Mouse (Mus musculus) CD8-positive naive resting alpha-beta T cell, adult 2 months (primary cell): ENCODE results near the gene Gm9803.
"Not testable (repeated sequence)": the region's sequence is repeated elsewhere in the genome, so short reads cannot be mapped to it uniquely, and the experiment has no call there.

ENCODE experiments used
- DNase-seq, 2 experiments: peaks; one replicate each; pipeline ENCODE4 v3.0.0; 2022; ENCODE audit warnings: low read depth in 2 of 2, low spot score in 2 of 2

The Gm9803 gene

GRCm38 (mm10) chr10:43523931-43524330 is at the start of gene Gm9803:
Gm9803 (plus strand) TSS chr10:43524084.
- not testable (repeated sequence) for DNase-seq

DNA sequence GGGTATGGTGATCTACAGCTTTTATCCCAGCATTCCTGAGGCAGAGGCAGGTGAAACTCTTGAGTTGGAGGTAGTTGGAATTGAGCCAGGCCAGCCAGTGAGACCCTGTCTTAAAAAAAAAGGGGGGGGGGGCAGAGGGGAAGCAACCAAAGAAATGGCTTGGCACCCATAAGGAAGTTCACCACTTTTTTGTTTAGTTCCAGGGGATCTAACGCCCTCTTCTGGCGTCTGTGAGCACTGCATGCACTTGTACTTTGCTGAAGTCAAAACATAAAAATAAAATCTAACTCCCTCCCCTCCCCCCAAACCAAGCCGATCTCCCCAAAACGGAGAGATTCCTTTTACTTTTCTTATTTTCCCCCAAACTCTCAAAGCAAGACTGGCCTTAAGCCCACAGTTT is 48.5 kb upstream of the Gm9803 start:
- peak in 1 of 2 experiments; percentile 49 for DNase-seq

DNA sequence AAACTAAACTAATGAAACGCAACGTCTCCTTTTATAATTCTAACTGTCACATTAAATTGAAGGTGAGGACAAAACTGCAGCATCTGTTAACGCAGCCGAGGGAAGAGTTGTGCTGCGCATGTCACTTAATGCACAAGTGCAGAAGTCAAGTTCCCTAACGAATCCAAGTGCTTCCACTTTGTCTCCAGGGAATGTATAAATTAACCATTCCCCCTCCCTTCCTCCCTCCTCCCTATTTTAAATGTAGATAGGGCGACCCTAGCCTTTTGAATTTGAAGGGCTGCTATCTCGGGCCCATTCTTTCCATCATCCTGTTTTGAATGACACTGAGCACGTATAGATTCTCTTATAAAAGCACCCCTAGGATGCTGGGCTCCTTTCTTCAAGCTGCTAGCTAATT is 46.4 kb upstream of the Gm9803 start:
- DNase-seq: no peak

DNA sequence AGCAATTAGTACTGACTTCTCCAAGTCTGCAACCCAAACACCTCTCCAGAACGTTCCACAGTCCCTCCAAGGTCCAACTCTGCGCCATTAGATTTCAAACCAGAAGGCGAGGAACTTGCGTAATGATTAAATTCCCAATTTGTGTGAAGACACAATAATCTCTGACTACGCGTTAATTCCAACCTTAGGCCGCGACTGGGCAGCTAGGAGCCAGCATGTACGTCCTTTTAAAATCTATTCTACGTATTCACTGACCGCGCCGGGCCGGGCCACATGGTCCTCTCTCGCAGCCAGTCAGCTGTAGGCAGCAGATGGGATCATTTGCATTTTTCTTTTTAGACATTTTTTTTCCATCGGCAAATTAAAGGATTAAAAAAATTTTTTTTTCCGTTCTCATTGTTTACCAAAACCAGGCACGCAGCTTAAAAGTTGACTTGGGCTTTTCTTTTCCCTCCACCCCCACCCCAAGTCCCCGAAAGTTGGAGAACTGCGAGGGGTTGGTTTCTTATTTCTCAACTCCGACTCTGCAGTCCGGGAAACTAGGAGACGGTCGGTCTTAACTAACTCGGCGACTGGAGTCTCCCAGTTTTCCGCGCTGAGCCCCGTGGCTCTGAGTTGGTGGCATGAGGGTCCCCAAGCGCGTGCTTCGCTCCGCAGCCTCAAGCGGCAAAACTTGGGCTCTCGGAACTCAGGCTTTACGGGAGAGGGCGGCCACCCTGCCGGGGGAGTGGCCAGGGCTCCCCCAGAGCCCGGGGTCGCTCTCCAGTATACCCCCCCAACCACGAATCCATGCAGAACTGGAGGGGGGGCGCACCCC is 45.8 kb upstream of the Gm9803 start:
- DNase-seq: peak in 1 of 2 experiments; percentile 39

DNA sequence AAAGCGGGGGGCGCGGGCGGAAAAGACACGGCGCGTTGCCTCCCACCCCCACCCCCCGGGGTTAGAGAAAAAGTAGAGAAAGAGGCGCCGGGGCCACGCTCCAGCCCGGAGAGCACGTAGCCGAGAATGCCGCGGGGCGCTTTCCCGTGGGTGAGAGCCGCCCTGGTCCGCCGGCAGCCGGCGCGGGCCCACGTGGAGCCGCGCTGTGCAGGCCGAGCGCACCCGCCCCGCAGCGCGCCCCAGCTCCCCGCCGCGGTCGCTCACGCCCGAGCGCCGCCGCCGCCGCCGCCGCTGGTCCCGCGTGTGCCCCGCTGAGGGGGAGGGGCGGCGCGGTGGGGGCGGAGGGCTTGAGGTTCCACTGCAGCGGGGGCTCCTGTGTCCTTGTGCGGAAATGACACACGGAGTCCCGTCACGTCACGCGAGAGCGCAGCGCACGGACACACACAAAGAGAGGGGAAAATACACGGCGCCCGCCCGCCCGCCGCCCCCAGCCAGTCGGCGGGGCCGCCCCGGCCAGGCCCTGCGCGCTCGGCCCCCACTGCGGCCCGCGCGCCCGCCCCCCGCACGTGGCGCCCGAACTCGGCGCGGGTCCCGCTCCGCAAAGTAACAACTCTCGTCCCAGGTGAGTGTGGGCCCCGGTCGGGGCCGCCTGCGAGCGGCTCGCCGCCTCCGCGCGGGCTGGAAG is 45.0 kb upstream of the Gm9803 start, which contains the start of gene Bend3:
Gene Bend3, plus strand, starts transcription at position 81 of the 685 bp plus-strand sequence.
- peak; percentile 37 to 51 for DNase-seq

DNA sequence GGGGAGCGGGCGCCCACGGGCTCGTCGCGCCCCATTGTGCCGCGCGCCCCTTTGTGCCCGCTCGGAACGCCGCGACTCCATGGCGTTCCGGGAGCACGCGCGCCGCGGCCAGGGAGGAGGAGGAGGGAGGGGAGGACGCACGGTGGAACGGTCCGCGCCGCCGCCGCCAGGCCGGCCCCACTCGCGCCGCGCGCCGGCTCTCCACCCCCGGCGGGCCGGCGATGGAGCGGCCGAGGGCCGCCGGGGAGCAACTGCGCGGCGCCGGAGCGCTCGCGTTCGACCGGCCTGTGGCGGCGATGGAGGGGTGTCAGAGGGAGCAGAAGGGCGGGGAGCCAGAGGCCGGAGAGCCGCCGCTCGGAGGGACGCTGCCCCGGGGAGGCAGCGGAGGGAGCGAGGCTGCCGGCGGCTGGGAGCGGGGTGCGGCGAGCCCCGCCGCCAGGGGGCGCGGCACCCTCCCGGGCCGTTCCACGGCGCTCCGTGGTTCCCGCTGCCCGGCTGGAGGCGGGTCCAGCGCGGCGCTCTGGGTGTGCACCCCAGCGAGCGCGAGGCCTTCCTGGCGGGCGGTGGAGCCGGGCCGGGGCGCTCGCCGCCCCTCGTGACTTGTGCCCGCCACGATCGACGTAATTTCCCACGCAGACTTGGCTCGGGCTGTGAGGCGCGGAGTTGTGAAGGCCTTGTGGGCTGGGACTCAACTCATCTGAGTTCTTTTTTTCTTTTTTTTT is 44.3 kb upstream of the Gm9803 start:
- DNase-seq: peak; percentile 79 to 85

DNA sequence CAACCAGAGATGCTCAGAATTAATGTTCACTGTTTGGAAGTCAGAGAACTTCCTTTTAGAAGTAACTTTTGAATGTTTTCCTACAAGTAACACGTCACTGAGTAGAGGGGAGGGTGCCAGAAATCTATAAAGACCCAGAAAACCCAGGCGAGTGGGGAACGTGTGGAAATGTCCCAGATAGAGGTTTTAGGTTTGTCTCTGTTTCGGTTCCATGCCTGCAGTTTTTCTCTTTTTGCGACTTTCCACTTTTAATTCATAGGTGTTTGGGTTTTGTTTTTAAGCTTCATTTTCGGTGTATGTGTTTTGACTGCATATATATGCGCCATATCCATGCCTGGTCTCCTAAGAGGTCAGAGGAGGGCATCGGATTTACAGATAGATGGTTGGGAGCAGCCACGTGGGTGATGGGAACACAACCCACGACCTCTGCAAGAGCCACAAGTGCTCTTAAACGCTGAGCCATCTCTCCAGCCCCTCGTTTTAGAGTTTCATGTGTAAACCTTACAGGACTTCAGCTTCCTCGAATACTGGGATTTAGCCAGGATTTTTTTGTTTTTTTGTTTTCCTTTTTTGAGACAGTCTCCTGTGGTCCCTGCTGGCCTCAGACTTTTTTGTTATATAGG is 43.5 kb upstream of the Gm9803 start:
- DNase-seq: no peak

DNA sequence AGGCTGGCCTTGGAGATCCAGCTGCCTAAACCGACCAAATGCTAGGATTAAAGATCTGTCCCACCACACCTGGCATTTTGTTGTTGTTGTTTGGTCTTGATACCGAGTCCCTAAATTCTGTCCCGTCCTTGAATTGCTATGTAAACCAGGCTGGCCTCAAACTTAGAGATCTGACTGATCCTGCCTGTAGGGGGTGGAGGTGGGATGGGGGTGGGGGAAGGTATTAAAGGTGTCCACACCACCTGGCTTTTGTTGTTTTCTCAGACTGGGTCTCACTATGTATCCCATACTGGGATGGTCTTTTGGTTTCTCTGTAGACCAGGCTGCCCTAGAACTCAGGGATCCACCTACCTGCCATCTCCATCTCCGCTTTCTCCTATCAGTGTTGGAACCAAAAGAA is 42.7 kb upstream of the Gm9803 start:
- no peak for DNase-seq

DNA sequence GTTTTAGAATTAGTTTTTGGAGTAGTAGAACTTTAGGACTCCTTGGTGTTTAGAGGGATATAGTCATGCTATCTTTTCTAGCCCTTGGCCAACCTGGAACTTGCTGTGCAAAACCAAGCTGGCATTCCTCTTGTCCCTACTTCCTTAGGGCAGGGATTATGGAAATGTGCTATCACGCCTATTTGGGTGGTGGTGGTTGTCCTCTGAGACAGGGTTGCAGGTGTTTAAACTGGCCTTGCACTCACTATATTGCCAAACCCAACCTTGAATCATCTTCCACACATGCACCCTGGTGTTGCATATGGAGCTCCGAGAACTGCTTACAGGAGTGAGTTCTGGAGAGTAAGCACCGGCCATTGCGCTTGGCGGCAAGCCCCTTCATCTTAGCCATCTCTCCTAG is 41.9 kb upstream of the Gm9803 start:
- no peak for DNase-seq

GRCm38 (mm10) chr10:43483426-43483995 is 40.4 kb upstream of the Gm9803 start:
- DNase-seq: no peak

DNA sequence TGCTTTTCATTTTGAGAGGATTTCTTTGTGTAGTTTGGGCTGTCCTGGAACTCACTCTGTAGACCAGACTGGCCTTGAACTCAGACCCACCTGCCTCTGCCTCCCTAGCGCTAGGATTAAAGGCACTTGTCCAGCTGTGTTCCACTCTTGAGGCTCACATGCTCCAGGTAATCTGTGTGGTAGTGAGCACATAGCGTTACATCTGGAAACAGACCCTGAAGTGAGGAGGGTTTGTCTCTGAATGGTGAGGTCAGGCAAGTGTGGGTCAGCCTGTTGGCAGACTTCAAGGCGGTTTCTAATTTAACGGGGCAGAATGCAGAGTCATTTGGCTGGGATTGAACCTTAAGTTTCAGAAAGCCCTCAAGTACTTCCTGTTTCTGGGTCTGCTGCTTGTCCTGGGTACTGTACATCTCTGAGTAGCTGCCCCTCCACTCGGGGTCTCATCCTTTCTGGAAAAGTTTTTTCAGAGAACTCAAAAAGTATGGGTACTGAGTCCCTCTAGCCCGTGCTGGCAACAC is 38.1 kb upstream of the Gm9803 start:
- DNase-seq: no peak

DNA sequence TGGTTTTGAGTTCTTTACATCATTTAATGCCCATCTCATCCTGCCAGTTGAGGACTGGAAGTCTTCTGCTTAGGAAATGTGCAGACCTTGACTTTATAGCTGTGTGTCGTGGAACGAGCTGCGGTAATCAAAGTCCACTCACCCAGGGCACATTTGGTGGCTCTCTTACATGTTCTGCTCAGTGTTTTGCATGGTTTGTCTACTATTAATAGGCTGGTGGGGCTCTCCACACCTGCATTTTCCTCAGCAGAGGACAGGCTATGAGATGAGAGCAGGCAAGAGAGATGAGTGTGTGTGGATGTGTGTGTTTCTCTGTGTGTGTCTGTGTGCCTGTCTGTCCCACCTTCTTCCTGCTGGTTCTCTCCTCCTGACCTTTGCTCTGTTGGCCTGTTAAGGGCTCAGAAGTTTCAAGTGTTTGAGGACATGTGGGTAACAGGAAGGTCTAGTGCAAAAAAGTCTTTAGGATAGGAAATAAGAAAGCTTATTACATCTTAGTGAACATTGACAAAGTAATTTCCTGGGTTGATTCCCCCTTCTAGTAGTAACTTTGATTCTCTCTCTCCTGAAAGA is 36.4 kb upstream of the Gm9803 start:
- no peak for DNase-seq

DNA sequence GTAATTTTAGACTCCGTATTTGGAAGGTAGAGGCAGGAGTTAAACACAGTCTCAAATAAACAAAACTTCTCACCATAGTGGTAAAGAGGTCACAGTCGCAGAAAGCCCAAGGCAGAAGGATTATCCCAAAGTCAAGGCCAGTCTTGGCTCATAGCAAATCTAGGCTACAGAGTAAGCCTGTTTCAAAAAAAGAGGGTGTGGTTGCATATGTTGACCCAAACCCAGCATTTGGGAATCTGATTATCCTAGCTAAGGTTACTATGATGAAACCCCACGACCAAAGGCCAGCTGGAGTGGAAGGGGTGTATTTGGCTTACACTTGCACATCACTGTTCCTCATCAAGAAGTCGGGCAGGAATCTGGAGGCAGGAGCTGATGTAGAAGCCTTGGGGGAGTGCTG is 35.6 kb upstream of the Gm9803 start:
- no peak for DNase-seq

DNA sequence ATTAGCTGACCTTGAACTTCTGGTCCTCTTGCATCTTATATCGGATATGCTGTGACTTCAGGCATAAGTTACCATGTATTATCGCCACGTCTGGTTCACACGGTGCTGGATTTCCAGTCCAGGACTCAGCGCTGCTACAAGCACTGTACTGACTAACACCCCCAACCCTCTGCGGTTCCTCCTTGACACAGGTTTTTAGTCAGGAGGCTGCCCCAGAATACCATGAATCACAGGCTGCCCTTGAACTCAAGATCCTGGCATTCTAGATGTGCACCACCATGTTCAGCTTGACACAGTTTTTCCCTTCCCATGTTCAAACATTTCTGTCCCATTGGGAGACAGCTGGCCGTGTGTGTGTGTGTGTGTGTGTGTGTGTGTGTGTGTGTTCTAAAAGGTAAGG is 34.7 kb upstream of the Gm9803 start:
- no peak for DNase-seq

GRCm38 (mm10) chr10:43489550-43489949 is 34.3 kb upstream of the Gm9803 start:
- no peak for DNase-seq

- DNase-seq: no peak
Observed at GRCm38 (mm10) chr10:43490034-43490433, 33.9 kb upstream of the Gm9803 start.

GRCm38 (mm10) chr10:43490846-43491245 is 33.0 kb upstream of the Gm9803 start:
- DNase-seq: no peak

DNA sequence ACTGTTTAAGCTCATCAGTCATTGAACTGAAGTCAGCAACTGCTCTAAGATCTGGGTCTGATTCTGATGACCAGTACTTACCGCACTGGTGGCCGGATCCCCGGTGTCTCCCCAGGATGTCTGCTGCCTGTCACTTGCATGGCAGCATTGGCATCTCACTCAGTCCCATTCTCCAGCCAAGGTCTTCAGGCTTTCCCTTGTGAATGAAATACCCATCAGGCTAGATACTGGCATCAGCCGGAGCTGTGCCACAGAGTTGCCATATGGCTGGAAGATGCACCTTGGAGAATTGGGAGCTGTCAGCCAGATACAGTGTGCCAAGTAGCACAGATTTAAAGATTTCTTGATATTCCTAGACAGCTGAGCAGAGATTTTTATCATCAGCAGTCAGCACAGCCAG is 21.3 kb upstream of the Gm9803 start:
- DNase-seq: no peak

DNA sequence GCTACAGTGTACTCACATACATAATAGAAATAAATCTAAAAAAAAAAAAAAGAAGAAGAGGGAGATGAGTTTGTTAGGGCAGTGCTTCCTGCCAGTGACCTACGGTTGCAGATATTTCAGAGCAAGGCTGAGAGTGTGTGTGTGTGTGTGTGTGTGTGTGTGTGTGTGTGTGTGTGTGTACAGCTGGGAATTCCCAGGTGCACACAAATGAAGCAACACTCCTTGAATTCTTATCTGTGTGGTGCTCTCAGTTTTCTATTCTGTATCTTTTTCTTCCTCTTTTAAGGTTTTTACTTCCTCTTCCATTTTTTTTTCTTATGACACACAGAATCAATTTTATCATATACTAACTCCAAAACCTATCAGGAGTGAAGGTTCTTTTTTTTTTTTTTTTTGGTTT is 19.6 kb upstream of the Gm9803 start:
- no peak for DNase-seq

DNA sequence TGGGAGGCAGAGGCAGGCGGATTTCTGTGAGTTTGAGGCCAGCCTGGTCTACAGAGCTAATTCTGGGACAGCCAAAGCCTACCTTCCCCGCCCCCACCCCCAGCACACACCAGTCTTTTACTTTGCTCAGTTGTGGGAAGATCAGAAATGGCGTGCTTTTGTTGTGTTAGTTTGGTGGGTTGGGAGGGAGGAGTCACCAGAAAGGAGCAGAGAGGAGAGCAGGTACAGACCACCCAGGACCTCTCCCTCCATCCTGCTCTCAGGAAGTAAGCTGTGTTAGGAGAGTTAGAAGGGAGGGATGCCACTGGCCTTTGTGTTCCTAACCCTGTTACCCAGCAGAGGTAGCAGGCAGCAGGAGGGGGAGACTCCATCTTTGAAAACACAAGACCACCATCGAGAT is 16.8 kb upstream of the Gm9803 start:
- DNase-seq: no peak

DNA sequence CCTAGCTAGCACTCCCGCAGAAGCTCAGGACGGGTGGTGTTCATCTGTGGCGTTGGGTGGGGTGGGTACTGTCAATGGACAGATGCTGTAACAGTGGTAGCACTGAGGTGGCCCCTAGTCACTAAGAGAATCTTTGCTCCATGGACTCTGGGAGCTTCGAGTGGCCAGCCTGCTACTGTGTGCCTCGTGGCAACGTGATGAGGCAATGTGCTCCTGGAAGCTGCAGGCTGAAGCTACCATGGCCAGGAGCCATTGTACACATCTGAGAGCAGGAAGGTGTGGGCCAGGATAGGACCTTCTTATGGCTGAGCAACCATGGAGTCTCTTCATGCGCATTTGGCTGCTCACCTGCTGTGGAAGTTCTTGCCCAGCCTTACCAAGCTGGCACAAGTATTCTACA is 14.7 kb upstream of the Gm9803 start:
- DNase-seq: no peak
